Mouse (Mus musculus): ENCODE measurements at regions not wholly inside any gene's neighbourhood (a gene's known extent, or its start where the extent isn't known, plus 50 kb on each side); places are given as distances from the start of the nearest gene placed in this dataset.

GRCm38 (mm10) chr14:45746176-45746575 lies 88.2 kb upstream of the Ddhd1 start:
- H3K4me1 ChIP-seq (ENCODE audit: control insufficient read depth, low read depth, low read length) = no peaks in the 10 kb centered on the region
- no peaks in the 10 kb centered on the region for H3K9me3 ChIP-seq (replicated peaks; ENCODE audit: control insufficient read depth, low read length)
- no peak overlapping the region for H3K4me2 ChIP-seq (ENCODE audit: low read depth, low read length)
- H3K27ac ChIP-seq (ENCODE audit: low read length) = no peak overlapping the region
- no peak for ATAC-seq (ENCODE audit: low read depth)
- no peaks in the 10 kb centered on the region for H3K27me3 ChIP-seq (ENCODE audit: control insufficient read depth, insufficient read depth, low read depth, low read length)
- WGBS (ENCODE audit: insufficient replicate concordance) = 52% methylated on average over 5 of the region's 5 CpGs
- no peaks in the 10 kb centered on the region for H3K36me3 ChIP-seq (ENCODE audit: control insufficient read depth, insufficient read depth)
- no peak overlapping the region for H3K4me3 ChIP-seq (ENCODE audit: low read depth, low read length)
- H3K9ac ChIP-seq (ENCODE audit: low read depth, low read length) = no peak overlapping the region

GRCm38 (mm10) chr14:45757376-45757775 lies 99.4 kb upstream of the Ddhd1 start:
- Histone ChIP-seq H3K27ac (ENCODE audit: low read length) (no peak overlapping the region), H3K4me2 (ENCODE audit: low read depth, low read length) (no peak overlapping the region), H3K27me3 (ENCODE audit: control insufficient read depth, insufficient read depth, low read depth, low read length) (no peaks in the 10 kb centered on the region), H3K9ac (ENCODE audit: low read depth, low read length) (no peak overlapping the region), H3K36me3 (ENCODE audit: control insufficient read depth, insufficient read depth) (no peaks in the 10 kb centered on the region), H3K4me3 (ENCODE audit: low read depth, low read length) (no peak overlapping the region), H3K9me3 (replicated peaks; ENCODE audit: control insufficient read depth, low read length) (no peaks in the 10 kb centered on the region), H3K4me1 (ENCODE audit: control insufficient read depth, low read depth, low read length) (no peaks in the 10 kb centered on the region)
- 33% methylated on average over 1 of the region's 1 CpGs for WGBS (ENCODE audit: insufficient replicate concordance)
- no peak for ATAC-seq (ENCODE audit: low read depth)

GRCm38 (mm10) chr14:45760890-45761680 lies 103.1 kb upstream of the Ddhd1 start:
- WGBS (ENCODE audit: insufficient replicate concordance) = 82% methylated on average over 16 of the region's 16 CpGs
- H3K4me3 ChIP-seq (ENCODE audit: low read depth, low read length) = no peak overlapping the region
- H3K9ac ChIP-seq (ENCODE audit: low read depth, low read length) = no peak overlapping the region
- no peaks in the 10 kb centered on the region for H3K36me3 ChIP-seq (ENCODE audit: control insufficient read depth, insufficient read depth)
- H3K4me2 ChIP-seq (ENCODE audit: low read depth, low read length) = no peak overlapping the region
- no peaks in the 10 kb centered on the region for H3K27me3 ChIP-seq (ENCODE audit: control insufficient read depth, insufficient read depth, low read depth, low read length)
- no peaks in the 10 kb centered on the region for H3K4me1 ChIP-seq (ENCODE audit: control insufficient read depth, low read depth, low read length)
- no peaks in the 10 kb centered on the region for H3K9me3 ChIP-seq (replicated peaks; ENCODE audit: control insufficient read depth, low read length)
- H3K27ac ChIP-seq (ENCODE audit: low read length) = no peak overlapping the region
- ATAC-seq (ENCODE audit: low read depth) = no peak

GRCm38 (mm10) chr14:45764231-45764630 lies 106.3 kb upstream of the Ddhd1 start:
- WGBS (ENCODE audit: insufficient replicate concordance) = 53% methylated on average over 3 of the region's 3 CpGs
- no peaks in the 10 kb centered on the region for H3K36me3 ChIP-seq (ENCODE audit: control insufficient read depth, insufficient read depth)
- no peak overlapping the region for H3K27ac ChIP-seq (ENCODE audit: low read length)
- H3K27me3 ChIP-seq (ENCODE audit: control insufficient read depth, insufficient read depth, low read depth, low read length) = no peaks in the 10 kb centered on the region
- no peak overlapping the region for H3K4me3 ChIP-seq (ENCODE audit: low read depth, low read length)
- H3K4me2 ChIP-seq (ENCODE audit: low read depth, low read length) = no peak overlapping the region
- ATAC-seq (ENCODE audit: low read depth) = no peak
- no peaks in the 10 kb centered on the region for H3K4me1 ChIP-seq (ENCODE audit: control insufficient read depth, low read depth, low read length)
- H3K9me3 ChIP-seq (replicated peaks; ENCODE audit: control insufficient read depth, low read length) = no peaks in the 10 kb centered on the region
- H3K9ac ChIP-seq (ENCODE audit: low read depth, low read length) = no peak overlapping the region

- Histone ChIP-seq H3K36me3 (ENCODE audit: control insufficient read depth, insufficient read depth) (no peaks in the 10 kb centered on the region), H3K27me3 (ENCODE audit: control insufficient read depth, insufficient read depth, low read depth, low read length) (no peaks in the 10 kb centered on the region), H3K4me2 (ENCODE audit: low read depth, low read length) (no peak overlapping the region), H3K27ac (ENCODE audit: low read length) (no peak overlapping the region), H3K9ac (ENCODE audit: low read depth, low read length) (no peak overlapping the region), H3K4me3 (ENCODE audit: low read depth, low read length) (no peak overlapping the region), H3K9me3 (replicated peaks; ENCODE audit: control insufficient read depth, low read length) (no peaks in the 10 kb centered on the region), H3K4me1 (ENCODE audit: control insufficient read depth, low read depth, low read length) (no peaks in the 10 kb centered on the region)
- ATAC-seq (ENCODE audit: low read depth) = no peak
- WGBS (ENCODE audit: insufficient replicate concordance) = 50% methylated on average over 1 of the region's 1 CpGs
Observed at GRCm38 (mm10) chr14:45766582-45766981, 108.6 kb upstream of the Ddhd1 start.

- H3K4me3 ChIP-seq (ENCODE audit: low read depth, low read length) = no peak overlapping the region
Observed at GRCm38 (mm10) chr14:45772665-45773277, 114.8 kb upstream of the Ddhd1 start.

GRCm38 (mm10) chr14:45773326-45773725 lies 115.4 kb upstream of the Ddhd1 start:
- Histone ChIP-seq H3K4me3 (ENCODE audit: low read depth, low read length) (no peak overlapping the region), H3K9me3 (replicated peaks; ENCODE audit: control insufficient read depth, low read length) (no peaks in the 10 kb centered on the region), H3K9ac (ENCODE audit: low read depth, low read length) (no peak overlapping the region), H3K27ac (ENCODE audit: low read length) (no peak overlapping the region), H3K36me3 (ENCODE audit: control insufficient read depth, insufficient read depth) (no peaks in the 10 kb centered on the region), H3K27me3 (ENCODE audit: control insufficient read depth, insufficient read depth, low read depth, low read length) (no peaks in the 10 kb centered on the region), H3K4me2 (ENCODE audit: low read depth, low read length) (no peak overlapping the region), H3K4me1 (ENCODE audit: control insufficient read depth, low read depth, low read length) (no peaks in the 10 kb centered on the region)
- WGBS (ENCODE audit: insufficient replicate concordance) = 58% methylated on average over 7 of the region's 7 CpGs
- no peak for ATAC-seq (ENCODE audit: low read depth)

More at GRCm38 (mm10) chr14:45772665-45773277, 114.8 kb upstream of the Ddhd1 start:
- Histone ChIP-seq H3K9me3 (replicated peaks; ENCODE audit: control insufficient read depth, low read length) (no peaks in the 10 kb centered on the region), H3K4me2 (ENCODE audit: low read depth, low read length) (no peak overlapping the region; the same call in 1 of the 2 replicates), H3K27ac (ENCODE audit: low read length) (no peak overlapping the region), H3K4me1 (ENCODE audit: control insufficient read depth, low read depth, low read length) (no peaks in the 10 kb centered on the region), H3K27me3 (ENCODE audit: control insufficient read depth, insufficient read depth, low read depth, low read length) (no peaks in the 10 kb centered on the region), H3K9ac (ENCODE audit: low read depth, low read length) (no peak overlapping the region), H3K36me3 (ENCODE audit: control insufficient read depth, insufficient read depth) (no peaks in the 10 kb centered on the region)
- no peak for ATAC-seq (ENCODE audit: low read depth)
- 21% methylated on average over 19 of the region's 19 CpGs for WGBS (ENCODE audit: insufficient replicate concordance)

GRCm38 (mm10) chr14:45781850-45782249 lies 123.9 kb upstream of the Ddhd1 start:
- H3K9me3 ChIP-seq (replicated peaks; ENCODE audit: control insufficient read depth, low read length) = no peaks in the 10 kb centered on the region
- H3K27ac ChIP-seq (ENCODE audit: low read length) = no peak overlapping the region
- 62% methylated on average over 6 of the region's 6 CpGs for WGBS (ENCODE audit: insufficient replicate concordance)

GRCm38 (mm10) chr14:45794980-45795379 lies 137.0 kb upstream of the Ddhd1 start:
- Histone ChIP-seq H3K4me2 (ENCODE audit: low read depth, low read length) (no peak overlapping the region), H3K4me3 (ENCODE audit: low read depth, low read length) (no peak overlapping the region), H3K36me3 (ENCODE audit: control insufficient read depth, insufficient read depth) (no peaks in the 10 kb centered on the region), H3K27me3 (ENCODE audit: control insufficient read depth, insufficient read depth, low read depth, low read length) (no peaks in the 10 kb centered on the region), H3K27ac (ENCODE audit: low read length) (no peak overlapping the region), H3K4me1 (ENCODE audit: control insufficient read depth, low read depth, low read length) (no peaks in the 10 kb centered on the region), H3K9ac (ENCODE audit: low read depth, low read length) (no peak overlapping the region), H3K9me3 (replicated peaks; ENCODE audit: control insufficient read depth, low read length) (no peaks in the 10 kb centered on the region)
- ATAC-seq (ENCODE audit: low read depth) = no peak
- 37% methylated on average over 1 of the region's 1 CpGs for WGBS (ENCODE audit: insufficient replicate concordance)

More at GRCm38 (mm10) chr14:45781850-45782249, 123.9 kb upstream of the Ddhd1 start:
- no peak overlapping the region for H3K4me3 ChIP-seq (ENCODE audit: low read depth, low read length)
- H3K36me3 ChIP-seq (ENCODE audit: control insufficient read depth, insufficient read depth) = no peaks in the 10 kb centered on the region
- H3K27me3 ChIP-seq (ENCODE audit: control insufficient read depth, insufficient read depth, low read depth, low read length) = no peaks in the 10 kb centered on the region
- H3K9ac ChIP-seq (ENCODE audit: low read depth, low read length) = no peak overlapping the region
- no peaks in the 10 kb centered on the region for H3K4me1 ChIP-seq (ENCODE audit: control insufficient read depth, low read depth, low read length)
- no peak overlapping the region for H3K4me2 ChIP-seq (ENCODE audit: low read depth, low read length)
- ATAC-seq (ENCODE audit: low read depth) = no peak

All from liver, embryonic 16.5 days (tissue).